Mouse (Mus musculus): ENCODE measurements around the gene D230025D16Rik. TPM values are rescaled to one million over a fixed set of nuclear protein-coding genes. Genes with fewer than 3 reads are reported as not detected.

Gene D230025D16Rik
- polyA plus RNA-seq, 1 experiment from 2014 or later = 14.8 TPM

DNA sequence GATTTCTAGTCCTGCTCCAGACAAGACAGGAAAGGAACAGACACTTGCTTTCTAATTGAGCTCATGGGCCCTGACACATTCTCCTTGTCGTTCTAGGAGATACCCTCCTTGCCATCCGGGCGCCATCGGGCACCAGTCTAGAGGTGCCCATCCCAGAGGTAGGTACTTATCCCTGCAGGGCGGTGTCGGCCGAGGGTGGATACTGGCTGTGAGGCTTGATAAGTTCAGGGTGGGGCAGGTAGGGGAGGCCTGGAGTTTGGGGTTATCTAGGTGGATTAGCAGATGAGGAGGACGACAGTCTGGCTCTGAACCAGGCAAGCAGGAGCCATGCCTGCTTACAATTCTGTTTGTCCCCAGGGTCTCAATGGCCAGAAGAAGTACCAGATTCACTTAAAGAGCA, 75.0 kb downstream of the D230025D16Rik start:
- Histone ChIP-seq H3K4me1 (replicated peaks; ENCODE audit: control insufficient read depth, insufficient read depth, low read length) (peaks cover 2% of the 10 kb centered on the region), H3K27me3 (replicated peaks; ENCODE audit: control insufficient read depth, insufficient read depth, low read length) (no peaks in the 10 kb centered on the region), H3K9ac (ENCODE audit: low read depth, low read length) (no peak overlapping the region), H3K4me2 (replicated peaks; ENCODE audit: low read depth) (no peak overlapping the region), H3K36me3 (ENCODE audit: control insufficient read depth, insufficient read depth) (peaks cover 36% of the 10 kb centered on the region), H3K27ac (ENCODE audit: low read depth, low read length) (no peak overlapping the region), H3K9me3 (ENCODE audit: control insufficient read depth) (no peaks in the 10 kb centered on the region), H3K4me3 (ENCODE audit: low read depth, low read length) (no peak overlapping the region)
- ATAC-seq = no peak
- no peak for TF ChIP-seq CTCF (IDR thresholded peaks at IDR 0.05; ENCODE audit: low read depth)
- 73% methylated on average over 8 of the region's 8 CpGs for WGBS

Other genes with a start within 250 kb of the D230025D16Rik start
- gene Ces2h, start 224.3 kb upstream of the D230025D16Rik start, polyA plus RNA-seq (2015; fragmentation: Nextera tagmentation; extraction: Ambion mirVana) = not detected in 2 replicates
- gene Ces3a, start 176.5 kb upstream of the D230025D16Rik start, polyA plus RNA-seq (2015; fragmentation: Nextera tagmentation; extraction: Ambion mirVana) = 0.08 TPM in 1 of 2 replicates, not detected in the other
- not detected in 2 replicates for gene Ces3b, start 141.4 kb upstream of the D230025D16Rik start, polyA plus RNA-seq (2015; fragmentation: Nextera tagmentation; extraction: Ambion mirVana)
- not detected in 2 replicates for gene Ces4a, start 93.3 kb upstream of the D230025D16Rik start, polyA plus RNA-seq (2015; fragmentation: Nextera tagmentation; extraction: Ambion mirVana)
- gene Cbfb, start 54.5 kb upstream of the D230025D16Rik start, polyA plus RNA-seq (2015; fragmentation: Nextera tagmentation; extraction: Ambion mirVana) = 18.9 and 21.8 TPM in 2 replicates
- 7.1 and 8.1 TPM in 2 replicates for gene B3gnt9, start 30.0 kb downstream of the D230025D16Rik start, polyA plus RNA-seq (2015; fragmentation: Nextera tagmentation; extraction: Ambion mirVana)
- gene Tradd, start 39.5 kb downstream of the D230025D16Rik start, polyA plus RNA-seq (2015; fragmentation: Nextera tagmentation; extraction: Ambion mirVana) = 50.6 TPM in 2 replicates
- 6.0 and 6.2 TPM in 2 replicates for gene Fbxl8, start 39.5 kb downstream of the D230025D16Rik start, polyA plus RNA-seq (2015; fragmentation: Nextera tagmentation; extraction: Ambion mirVana)
- 0.27 and 0.48 TPM in 2 replicates for gene Hsf4, start 44.7 kb downstream of the D230025D16Rik start, polyA plus RNA-seq (2015; fragmentation: Nextera tagmentation; extraction: Ambion mirVana)
- 0.76 and 0.90 TPM in 2 replicates for gene Nol3, start 51.0 kb downstream of the D230025D16Rik start, polyA plus RNA-seq (2015; fragmentation: Nextera tagmentation; extraction: Ambion mirVana)
- gene 4931428F04Rik, start 64.7 kb downstream of the D230025D16Rik start, polyA plus RNA-seq (2015; fragmentation: Nextera tagmentation; extraction: Ambion mirVana) = 1.5 and 1.7 TPM in 2 replicates
- gene Exoc3l, start 71.0 kb downstream of the D230025D16Rik start, polyA plus RNA-seq (2015; fragmentation: Nextera tagmentation; extraction: Ambion mirVana) = 2.5 and 3.1 TPM in 2 replicates
- gene E2f4, start 72.5 kb downstream of the D230025D16Rik start, polyA plus RNA-seq (2015; fragmentation: Nextera tagmentation; extraction: Ambion mirVana) = 36.6 and 42.0 TPM in 2 replicates
- 34.2 TPM in 2 replicates for gene Elmo3, start 80.5 kb downstream of the D230025D16Rik start, polyA plus RNA-seq (2015; fragmentation: Nextera tagmentation; extraction: Ambion mirVana)
- gene Lrrc29, start 101.1 kb downstream of the D230025D16Rik start, polyA plus RNA-seq (2015; fragmentation: Nextera tagmentation; extraction: Ambion mirVana) = 3.8 and 3.9 TPM in 2 replicates
- gene Tmem208, start 101.2 kb downstream of the D230025D16Rik start, polyA plus RNA-seq (2015; fragmentation: Nextera tagmentation; extraction: Ambion mirVana) = 167 and 184 TPM in 2 replicates
- gene Fhod1, start 122.8 kb downstream of the D230025D16Rik start, polyA plus RNA-seq (2015; fragmentation: Nextera tagmentation; extraction: Ambion mirVana) = 1.3 and 1.6 TPM in 2 replicates
- 0.31 and 0.40 TPM in 2 replicates for gene Slc9a5, start 123.7 kb downstream of the D230025D16Rik start, polyA plus RNA-seq (2015; fragmentation: Nextera tagmentation; extraction: Ambion mirVana)
- gene Plekhg4, start 148.1 kb downstream of the D230025D16Rik start, polyA plus RNA-seq (2015; fragmentation: Nextera tagmentation; extraction: Ambion mirVana) = 0.13 and 0.20 TPM in 2 replicates
- 0.07 and 0.13 TPM in 2 replicates for gene Kctd19, start 188.4 kb downstream of the D230025D16Rik start, polyA plus RNA-seq (2015; fragmentation: Nextera tagmentation; extraction: Ambion mirVana)
- 0.10 and 0.20 TPM in 2 replicates for gene Lrrc36, start 188.4 kb downstream of the D230025D16Rik start, polyA plus RNA-seq (2015; fragmentation: Nextera tagmentation; extraction: Ambion mirVana)
- 67.9 and 78.5 TPM in 2 replicates for gene Tppp3, start 246.4 kb downstream of the D230025D16Rik start, polyA plus RNA-seq (2015; fragmentation: Nextera tagmentation; extraction: Ambion mirVana)